Comparison of ENCODE assay signal across 12 mouse cellular contexts in genomic region chrX:75777461-75777860, GRCm38 (mm10).
A peak's percentile ranks its signal among the peaks of the same experiment; 100 is the strongest.
DNase-seq lines count a peak whose midpoint lies in the region; ATAC-seq and TF ChIP-seq lines count a peak whose summit lies in the region.
"Had no signal": no experiment of that assay in that cellular context is flagged by ENCODE, and none has a peak within 500 bp of the region (broad histone marks: within the 10 kb centered on the region; RNA-seq: fewer than 3 reads in every experiment).

No protein-coding gene starts in this region.

- no peaks in the 10 kb centered on the region for H3K4me1 ChIP-seq in forebrain, postnatal 0 days (ENCODE audit: insufficient read depth)
- no peaks in the 10 kb centered on the region for H3K4me1 ChIP-seq in forebrain, embryonic 14.5 days (ENCODE audit: control insufficient read depth, insufficient read depth, low read length)
- no peaks in the 10 kb centered on the region for H3K4me1 ChIP-seq in stomach, postnatal 0 days (replicated peaks; ENCODE audit: control insufficient read depth, insufficient read depth)
- H3K4me1 ChIP-seq: hindbrain, embryonic 10.5 days; liver, embryonic 15.5 days had no signal

- no peak overlapping the region for H3K4me2 ChIP-seq in forebrain, postnatal 0 days (ENCODE audit: low read depth)
- H3K4me2 ChIP-seq in forebrain, embryonic 14.5 days (ENCODE audit: low read length) = no peak overlapping the region
- no peak overlapping the region for H3K4me2 ChIP-seq in stomach, postnatal 0 days (replicated peaks; ENCODE audit: low read depth)
- H3K4me2 ChIP-seq: liver, embryonic 15.5 days had no signal

- TF ChIP-seq EP300 in stomach, postnatal 0 days (optimal IDR thresholded peaks at IDR 0.05) = no peak

- WGBS in forebrain, postnatal 0 days = 85% methylated on average over 2 of the region's 2 CpGs
- 87% methylated on average over 2 of the region's 2 CpGs for WGBS in forebrain, embryonic 14.5 days
- WGBS in stomach, postnatal 0 days = 86% methylated on average over 2 of the region's 2 CpGs

- H3K4me3 ChIP-seq in forebrain, postnatal 0 days (ENCODE audit: low read depth, low read length) = no peak overlapping the region
- H3K4me3 ChIP-seq in forebrain, embryonic 14.5 days (ENCODE audit: low read depth, low read length) = no peak overlapping the region
- H3K4me3 ChIP-seq in stomach, postnatal 0 days (ENCODE audit: low read depth, low read length) = no peak overlapping the region
- H3K4me3 ChIP-seq: hindbrain, embryonic 10.5 days; liver, embryonic 15.5 days had no signal

- intact Hi-C loops in left cerebral cortex, postnatal 4 days (cut with DNase I) = no loop called here

- DNase-seq in forebrain, postnatal 0 days = no peak
- no peak for DNase-seq in forebrain, embryonic 14.5 days (ENCODE audit: low spot score)
- DNase-seq in left cerebral cortex, postnatal 4 days = peak; percentile 1
- DNase-seq in left cerebral cortex, adult 8-10 months (ENCODE audit: low spot score in 2 of 2) = no peak
- peak; percentile 33 for DNase-seq in thymus, postnatal 4 days
- no peak for DNase-seq in thymus, postnatal 14 days
- no peak for DNase-seq in stomach, postnatal 0 days (ENCODE audit: low spot score)
- DNase-seq in urinary bladder, adult 2 months (ENCODE audit: low spot score) = no peak
- DNase-seq: layer of hippocampus, postnatal 36 days had no signal

- no peak overlapping the region for H3K9ac ChIP-seq in forebrain, postnatal 0 days
- H3K9ac ChIP-seq in forebrain, embryonic 14.5 days (ENCODE audit: low read length) = no peak overlapping the region
- H3K9ac ChIP-seq in stomach, postnatal 0 days (ENCODE audit: low read length) = no peak overlapping the region
- H3K9ac ChIP-seq: liver, embryonic 15.5 days had no signal

- peak; percentile 25; the same call in 1 of the 2 replicates for TF ChIP-seq CTCF in forebrain, postnatal 0 days (IDR thresholded peaks at IDR 0.05; ENCODE audit: low read depth)
- peak; percentile 40; the same call in 1 of the 2 replicates for TF ChIP-seq CTCF in stomach, postnatal 0 days (IDR thresholded peaks at IDR 0.05; ENCODE audit: low read depth)

- H3K27ac ChIP-seq in forebrain, postnatal 0 days (ENCODE audit: low read depth, low read length) = no peak overlapping the region
- no peak overlapping the region for H3K27ac ChIP-seq in forebrain, embryonic 14.5 days (ENCODE audit: low read depth, low read length)
- no peak overlapping the region for H3K27ac ChIP-seq in stomach, postnatal 0 days (replicated peaks)
- H3K27ac ChIP-seq: hindbrain, embryonic 10.5 days; liver, embryonic 15.5 days had no signal

- H3K9me3 ChIP-seq in forebrain, postnatal 0 days (ENCODE audit: low read length) = no peaks in the 10 kb centered on the region
- no peaks in the 10 kb centered on the region for H3K9me3 ChIP-seq in forebrain, embryonic 14.5 days (replicated peaks; ENCODE audit: control insufficient read depth, low read length)
- no peaks in the 10 kb centered on the region for H3K9me3 ChIP-seq in stomach, postnatal 0 days (ENCODE audit: control insufficient read depth, low read length)
- H3K9me3 ChIP-seq: hindbrain, embryonic 10.5 days; liver, embryonic 15.5 days had no signal

- no peaks in the 10 kb centered on the region for H3K36me3 ChIP-seq in forebrain, postnatal 0 days (ENCODE audit: insufficient read depth)
- H3K36me3 ChIP-seq in forebrain, embryonic 14.5 days (ENCODE audit: control insufficient read depth, insufficient read depth, low read length) = no peaks in the 10 kb centered on the region
- H3K36me3 ChIP-seq in stomach, postnatal 0 days (ENCODE audit: control insufficient read depth, insufficient read depth, low read length) = no peaks in the 10 kb centered on the region
- H3K36me3 ChIP-seq: hindbrain, embryonic 10.5 days; liver, embryonic 15.5 days had no signal

- ATAC-seq in forebrain, postnatal 0 days = no peak
- ATAC-seq in forebrain, embryonic 14.5 days = no peak
- no peak for ATAC-seq in stomach, postnatal 0 days (ENCODE audit: low FRiP score, low TSS enrichment)

- H3K27me3 ChIP-seq in forebrain, postnatal 0 days (ENCODE audit: insufficient read depth, low read length) = no peaks in the 10 kb centered on the region
- no peaks in the 10 kb centered on the region for H3K27me3 ChIP-seq in forebrain, embryonic 14.5 days (replicated peaks; ENCODE audit: control insufficient read depth, insufficient read depth, low read length)
- H3K27me3 ChIP-seq in stomach, postnatal 0 days (ENCODE audit: control insufficient read depth, insufficient read depth, low read length) = no peaks in the 10 kb centered on the region
- H3K27me3 ChIP-seq: CH12.LX; liver, embryonic 15.5 days had no signal

Comparison
In these comparisons a context has a peak if more than half of its experiments do, and no peak if none do; other contexts are left out.
1. DNase-seq: peak in left cerebral cortex, postnatal 4 days (single experiment) and thymus, postnatal 4 days (single experiment); none in forebrain, postnatal 0 days (single experiment), forebrain, embryonic 14.5 days (single experiment), left cerebral cortex, adult 8-10 months (0 of 2), thymus, postnatal 14 days (single experiment), stomach, postnatal 0 days (single experiment) and urinary bladder, adult 2 months (single experiment).